Mouse (Mus musculus) ES-E14 (cell line): ENCODE measurements around the gene Itpk1. TPM values are rescaled to one million over a fixed set of nuclear protein-coding genes. Genes with fewer than 3 reads are reported as not detected.

Experiments used
- DNase-seq: peaks from one replicate; pipeline ENCODE4 v3.0.0-alpha.2; 2013; ENCODE audit warnings: low read depth, low spot score
- H3K27ac ChIP-seq: 2 replicates; pipeline ENCODE4 v1.5.1; 2012; ENCODE audit warnings: low read depth, mild to moderate bottlenecking, low read length, moderate library complexity, mixed read lengths; ENCODE audit not compliant: poor library complexity, insufficient read depth, severe bottlenecking
- H3K36me3 ChIP-seq: 2 replicates; pipeline ENCODE4 v1.6.1; 2012; ENCODE audit warnings: mild to moderate bottlenecking, low read length, moderate library complexity, mixed read lengths; ENCODE audit not compliant: control insufficient read depth, poor library complexity, insufficient read depth, severe bottlenecking
- H3K4me1 ChIP-seq, 2 experiments: fragments of 150-350 bp in 1 of 2; sonication (generic) in 1 of 2; 2 replicates each; pipeline ENCODE4 v1.6.1; 2012; ENCODE audit warnings: low read length in 2 of 2, mild to moderate bottlenecking in 1 of 2, mixed read lengths in 1 of 2; ENCODE audit not compliant: control insufficient read depth in 2 of 2, insufficient read depth in 2 of 2, poor library complexity in 1 of 2
- H3K4me3 ChIP-seq, 2 experiments: fragments of 150-350 bp in 1 of 2; sonication (generic) in 1 of 2; 2 replicates each; pipeline ENCODE4 v1.5.1; 2012; ENCODE audit warnings: low read length in 2 of 2, low read depth in 1 of 2, mild to moderate bottlenecking in 1 of 2, mixed read lengths in 1 of 2; ENCODE audit not compliant: insufficient read depth in 1 of 2, poor library complexity in 1 of 2, severe bottlenecking in 1 of 2
- H3K9ac ChIP-seq: 2 replicates; pipeline ENCODE4 v1.6.1; 2012; ENCODE audit warnings: low read depth, mild to moderate bottlenecking, low read length, mixed read lengths; ENCODE audit not compliant: poor library complexity, insufficient read depth, severe bottlenecking
- H3K9me3 ChIP-seq: fragments of 150-350 bp; sonication (generic); 2 replicates; pipeline ENCODE4 v1.6.1; 2012; ENCODE audit warnings: low read depth, mild to moderate bottlenecking, low read length; ENCODE audit not compliant: control insufficient read depth, insufficient read depth
- CHD2 ChIP-seq: IDR thresholded peaks from 2 replicates; pipeline ENCODE4 v1.6.1; 2014; ENCODE audit warnings: mild to moderate bottlenecking, low read depth, low read length, inconsistent platforms
- HCFC1 ChIP-seq: IDR thresholded peaks from 2 replicates; pipeline ENCODE4 v1.6.1; 2012; ENCODE audit warnings: low read length, inconsistent platforms, borderline replicate concordance; ENCODE audit not compliant: insufficient read depth
- MAFK ChIP-seq: IDR thresholded peaks from 2 replicates; pipeline ENCODE4 v1.6.1; 2014; ENCODE audit warnings: mild to moderate bottlenecking, low read depth, low read length, inconsistent platforms; ENCODE audit not compliant: insufficient read depth
- ZC3H11A ChIP-seq: IDR thresholded peaks from 2 replicates; pipeline ENCODE4 v1.6.1; 2012; ENCODE audit warnings: low read depth, mild to moderate bottlenecking, inconsistent platforms, low read length, borderline replicate concordance
- ZNF384 ChIP-seq: IDR thresholded peaks from 2 replicates; pipeline ENCODE4 v1.6.1; 2012; ENCODE audit warnings: low read depth, low read length, inconsistent platforms
- in situ Hi-C, 2 experiments: fragments of 600-800 bp; cut with MboI; formaldehyde crosslinking; loops; one replicate each; pipeline ENCODE4 v1.15.1; 2025; ENCODE audit warnings: low sequenced_read_pairs in 2 of 2, inconsistent platforms in 1 of 2; ENCODE audit not compliant: unreplicated experiment in 2 of 2
- total RNA-seq: library from RNA; depleted of rRNA; stranded (reverse); fragments of 300-350 nt; gene quantifications from 2 replicates; pipeline ENCODE4 v1.2.3, GENCODE M21; 2012

Itpk1 gene
- total RNA-seq, 1 experiment, result 33.1 TPM

DNA sequence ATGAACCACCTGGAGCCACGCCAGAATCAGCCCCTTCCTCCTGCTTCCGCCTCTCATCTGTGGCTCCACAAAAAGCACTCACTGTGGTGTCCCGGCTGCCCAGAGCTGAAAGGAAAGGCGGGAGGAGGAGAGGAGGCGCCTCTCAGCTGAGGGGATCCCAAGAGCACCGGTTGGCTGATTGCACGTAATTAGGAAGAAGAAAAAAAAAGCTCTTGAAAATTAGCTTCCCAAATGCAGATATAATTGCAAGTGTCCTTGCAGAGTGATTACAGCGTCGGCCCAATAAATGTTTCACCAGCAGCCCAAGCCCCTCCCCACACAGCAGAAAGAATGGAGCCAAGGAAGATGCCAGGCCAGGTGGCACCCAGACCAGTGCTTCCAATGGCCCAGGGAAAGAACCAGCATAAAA lies 19.2 kb downstream of the Itpk1 start:
- peaks cover 6 to 24% of the 10 kb centered on the region in 2 experiments for H3K4me1 ChIP-seq
- H3K9ac ChIP-seq, result no peak overlapping the region
- in situ Hi-C loops, result no loop called here
- TF ChIP-seq CHD2, result no peak
- TF ChIP-seq ZNF384, result no peak
- no peak for TF ChIP-seq HCFC1
- no peak for TF ChIP-seq ZC3H11A
- no peak for TF ChIP-seq MAFK
- no peak overlapping the region for H3K4me3 ChIP-seq
- no peaks in the 10 kb centered on the region for H3K9me3 ChIP-seq
- no peak for DNase-seq
- H3K36me3 ChIP-seq, result peaks cover 14% of the 10 kb centered on the region; the same call in 1 of the 2 replicates
- no peak overlapping the region; the same call in 1 of the 2 replicates for H3K27ac ChIP-seq

- DNase-seq, result no peak
- in situ Hi-C loops, result no loop called here
- Histone ChIP-seq H3K9me3 (no peaks in the 10 kb centered on the region), H3K4me1 (peaks cover 6 to 23% of the 10 kb centered on the region in 2 experiments), H3K4me3 (no peak overlapping the region), H3K27ac (no peak overlapping the region), H3K9ac (no peak overlapping the region), H3K36me3 (peaks cover 14% of the 10 kb centered on the region; the same call in 1 of the 2 replicates)
- TF ChIP-seq MAFK (no peak), CHD2 (no peak), ZC3H11A (no peak), ZNF384 (no peak), HCFC1 (no peak)
Measured at GRCm38 (mm10) chr12:102684720-102685386, 19.9 kb downstream of the Itpk1 start.

DNA sequence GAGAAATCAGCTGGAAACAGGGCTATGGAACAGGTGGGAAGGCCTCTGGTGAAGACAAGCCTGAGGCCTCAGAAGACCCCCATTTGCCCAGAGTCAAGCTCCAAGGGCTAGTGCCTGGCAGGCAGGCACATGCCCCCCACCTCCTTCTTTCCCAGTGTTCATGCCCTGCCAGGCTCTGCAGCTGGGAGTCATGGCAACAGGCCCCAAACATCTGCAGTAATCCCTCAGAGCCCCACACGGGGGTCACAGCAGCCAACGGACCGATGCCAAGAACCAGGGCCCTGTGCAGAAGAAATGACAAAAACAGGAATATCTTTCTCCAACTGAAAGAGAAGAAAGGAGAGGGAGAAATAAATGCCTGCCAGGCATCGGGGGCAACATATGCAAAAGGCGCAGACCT lies 20.8 kb downstream of the Itpk1 start:
- Histone ChIP-seq H3K9me3 (no peaks in the 10 kb centered on the region), H3K4me1 (peaks cover 6 to 25% of the 10 kb centered on the region in 2 experiments), H3K9ac (no peak overlapping the region), H3K36me3 (peaks cover 14% of the 10 kb centered on the region; the same call in 1 of the 2 replicates), H3K4me3 (no peak overlapping the region), H3K27ac (no peak overlapping the region)
- in situ Hi-C loops, result no loop called here
- TF ChIP-seq ZNF384, result no peak
- no peak for TF ChIP-seq MAFK
- no peak for TF ChIP-seq CHD2
- no peak for TF ChIP-seq ZC3H11A
- TF ChIP-seq HCFC1, result no peak
- DNase-seq, result no peak

DNA sequence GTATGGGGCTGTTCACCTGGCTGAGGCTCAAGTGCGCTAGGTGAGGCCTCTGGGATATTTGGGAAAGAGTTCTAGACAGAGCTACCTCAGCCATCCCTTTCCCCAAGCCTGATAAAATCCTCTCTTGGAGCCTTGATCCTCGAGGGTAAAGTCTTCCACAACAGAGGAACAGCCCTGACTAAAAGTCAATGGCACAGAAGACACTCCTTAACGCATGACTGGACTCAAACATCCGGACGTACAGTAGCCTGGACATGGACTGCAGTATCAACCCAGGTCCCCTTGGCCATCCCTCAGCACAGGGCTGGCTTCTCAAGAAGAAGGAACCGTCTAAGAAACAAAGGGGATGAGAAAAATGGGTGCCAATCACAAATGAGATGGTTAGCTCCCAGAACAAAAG lies 21.3 kb downstream of the Itpk1 start:
- no peak overlapping the region for H3K4me3 ChIP-seq
- H3K9me3 ChIP-seq, result no peaks in the 10 kb centered on the region
- in situ Hi-C loops, result no loop called here
- H3K9ac ChIP-seq, result no peak overlapping the region
- peaks cover 10 to 30% of the 10 kb centered on the region in 2 experiments for H3K4me1 ChIP-seq
- no peak for DNase-seq
- H3K36me3 ChIP-seq, result peaks cover 14% of the 10 kb centered on the region; the same call in 1 of the 2 replicates
- TF ChIP-seq MAFK, result no peak
- TF ChIP-seq CHD2, result no peak
- no peak for TF ChIP-seq ZC3H11A
- TF ChIP-seq ZNF384, result no peak
- no peak for TF ChIP-seq HCFC1
- no peak overlapping the region for H3K27ac ChIP-seq

DNA sequence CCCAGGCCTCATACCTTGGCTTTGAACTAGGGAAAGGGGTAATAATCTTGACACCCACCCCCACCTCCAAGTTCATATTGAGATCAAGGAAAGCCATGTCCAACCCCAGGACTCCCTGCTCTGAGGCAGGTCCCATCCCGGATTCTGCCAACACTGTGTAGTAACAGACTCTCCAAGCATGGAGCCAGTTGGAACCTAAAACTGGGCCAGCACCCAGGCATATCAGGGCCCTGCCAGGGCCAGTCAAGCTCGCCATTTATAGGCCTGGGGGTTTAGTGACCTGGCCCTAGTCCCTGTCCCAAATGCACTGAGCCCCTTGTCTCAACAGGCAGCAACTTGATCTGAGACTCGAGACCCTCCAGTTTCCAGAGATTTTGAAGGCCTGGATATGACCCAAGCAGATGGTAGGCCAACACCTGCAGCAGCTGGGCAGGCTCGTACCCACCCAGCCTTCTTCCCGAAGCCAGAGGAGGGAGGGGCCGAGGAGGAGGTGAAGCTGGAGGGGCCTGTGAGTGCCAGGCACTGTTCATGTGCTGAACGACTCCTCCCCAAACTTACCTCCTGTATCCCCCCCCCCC lies 21.9 kb downstream of the Itpk1 start:
- no peak overlapping the region for H3K27ac ChIP-seq
- no peak for TF ChIP-seq CHD2
- no peak for TF ChIP-seq HCFC1
- no peak for TF ChIP-seq ZC3H11A
- no peak for TF ChIP-seq MAFK
- no peak for TF ChIP-seq ZNF384
- no peak overlapping the region for H3K9ac ChIP-seq
- DNase-seq, result no peak
- no peak overlapping the region for H3K4me3 ChIP-seq
- peaks cover 14% of the 10 kb centered on the region; the same call in 1 of the 2 replicates for H3K36me3 ChIP-seq
- in situ Hi-C loops, result no loop called here
- peaks cover 10 to 29% of the 10 kb centered on the region in 2 experiments for H3K4me1 ChIP-seq
- no peaks in the 10 kb centered on the region for H3K9me3 ChIP-seq
